Comparison of ENCODE assay signal across 12 mouse cellular contexts in genomic region chr12:100279898-100280297, GRCm38 (mm10).
"Had no signal": no experiment of that assay in that cellular context is flagged by ENCODE, and none has a peak within 500 bp of the region (broad histone marks: within the 10 kb centered on the region; RNA-seq: fewer than 3 reads in every experiment).

No protein-coding gene starts in this region.

- H3K27ac ChIP-seq: limb, embryonic 13.5 days; liver, embryonic 14.5 days; midbrain, embryonic 13.5 days; neural tube, embryonic 12.5 days; stomach, postnatal 0 days had no signal

- DNase-seq: kidney, adult 8-10 months; kidney, postnatal 25 days; left cerebral cortex, postnatal 4 days; lung, embryonic 14.5 days; lung, postnatal 10 days; thymus, adult 18-20 months; thymus, postnatal 14 days had no signal

- H3K27me3 ChIP-seq: limb, embryonic 13.5 days; midbrain, embryonic 13.5 days; neural tube, embryonic 12.5 days had no signal

- H3K4me2 ChIP-seq: limb, embryonic 13.5 days; lung, embryonic 14.5 days; midbrain, embryonic 13.5 days; neural tube, embryonic 12.5 days had no signal

- H3K4me3 ChIP-seq: limb, embryonic 13.5 days; midbrain, embryonic 13.5 days; neural tube, embryonic 12.5 days had no signal

- ATAC-seq: midbrain, embryonic 13.5 days had no signal

- H3K36me3 ChIP-seq: limb, embryonic 13.5 days; midbrain, embryonic 13.5 days; neural tube, embryonic 12.5 days had no signal

- H3K9ac ChIP-seq: limb, embryonic 13.5 days; liver, embryonic 14.5 days; lung, embryonic 14.5 days; midbrain, embryonic 13.5 days; neural tube, embryonic 12.5 days had no signal

- H3K9me3 ChIP-seq: limb, embryonic 13.5 days; midbrain, embryonic 13.5 days; neural tube, embryonic 12.5 days had no signal
